Mouse (Mus musculus) brain, adult 2 months (tissue): ENCODE results near the gene Ddx47.
A peak's percentile ranks its signal among the peaks of the same experiment; 100 is the strongest.

Experiments
- DNase-seq: peaks from one replicate; pipeline ENCODE4 v3.0.0; 2011; ENCODE audit warnings: low read depth, low spot score

Ddx47 gene

DNA sequence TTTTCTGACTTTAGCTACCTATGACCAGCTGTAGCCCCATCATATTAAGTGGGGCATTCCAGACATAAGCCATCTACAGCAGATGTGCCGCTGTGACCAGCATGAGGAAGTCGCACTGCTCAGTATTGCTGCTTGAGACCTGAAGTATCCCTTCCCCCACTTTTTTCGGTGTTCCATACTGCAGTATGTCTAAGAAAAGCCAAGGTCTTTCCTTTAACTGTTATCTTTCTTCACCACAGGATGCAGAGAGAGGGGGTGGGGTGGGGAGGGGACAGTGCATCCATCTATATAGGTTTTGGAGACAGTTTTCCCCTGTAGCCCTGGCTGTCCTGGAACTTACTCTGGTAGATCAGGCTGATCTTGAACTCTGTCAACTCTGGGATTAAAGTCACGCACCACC lies 5.0 kb upstream of the Ddx47 start:
- no peak for DNase-seq

DNA sequence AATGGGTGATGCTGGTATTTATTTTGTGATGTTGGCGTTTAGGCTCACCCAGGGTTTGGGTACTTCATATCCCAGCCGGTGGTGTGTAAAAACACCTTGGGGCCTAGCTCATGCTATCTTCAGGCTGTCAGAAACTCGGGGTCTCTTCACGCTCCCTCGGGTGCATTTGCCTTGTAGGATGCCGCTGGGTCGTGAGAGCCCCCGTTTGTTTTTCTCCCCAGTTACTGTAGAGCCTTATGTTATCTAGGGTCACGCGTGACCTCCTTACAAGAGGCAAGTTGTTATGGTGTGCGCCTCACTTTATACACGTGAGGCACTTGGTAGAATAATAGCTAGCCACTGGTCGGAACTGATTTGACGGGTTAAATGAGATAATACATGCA lies 313 bp downstream of the Ddx47 start:
- no peak for DNase-seq

DNA sequence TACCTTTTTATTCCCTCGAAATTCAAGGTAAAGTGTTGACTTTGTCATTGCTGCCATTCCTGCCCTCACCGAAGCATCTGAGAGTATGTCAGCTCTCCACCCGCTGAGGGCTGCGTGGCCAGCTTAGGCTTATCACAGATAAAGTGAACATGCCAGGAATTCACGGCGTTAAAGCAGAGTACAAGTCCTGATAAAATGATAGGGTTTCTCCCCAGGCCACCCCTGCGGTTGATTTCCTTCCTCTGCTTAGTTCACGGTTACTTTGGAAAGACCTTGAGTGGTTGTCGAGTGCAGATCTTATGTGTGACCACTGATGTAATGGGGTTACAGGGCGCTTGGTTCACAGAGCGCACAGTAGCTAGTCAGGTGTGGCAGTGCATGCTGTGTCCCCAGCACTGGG lies 5.8 kb downstream of the Ddx47 start:
- DNase-seq = no peak

DNA sequence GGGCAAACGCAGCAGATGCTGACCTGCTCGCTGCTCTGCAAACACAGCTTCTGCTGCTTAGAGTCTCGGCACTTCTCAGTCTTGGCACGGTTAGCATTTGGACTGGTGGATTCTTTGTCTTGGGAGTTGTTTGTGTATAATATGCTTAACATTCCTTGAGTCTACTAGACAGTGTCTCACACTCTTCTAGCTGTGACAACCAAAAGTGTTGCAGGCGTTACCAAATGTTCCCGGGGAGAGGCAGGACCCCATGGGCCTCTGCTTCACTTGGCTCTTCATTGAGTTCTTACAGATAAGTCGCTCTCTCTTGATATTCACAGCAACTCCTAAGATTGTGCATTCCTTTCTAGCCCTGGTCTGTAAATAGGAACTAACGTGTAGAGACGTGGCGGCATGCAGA lies 8.2 kb downstream of the Ddx47 start:
- no peak for DNase-seq

DNA sequence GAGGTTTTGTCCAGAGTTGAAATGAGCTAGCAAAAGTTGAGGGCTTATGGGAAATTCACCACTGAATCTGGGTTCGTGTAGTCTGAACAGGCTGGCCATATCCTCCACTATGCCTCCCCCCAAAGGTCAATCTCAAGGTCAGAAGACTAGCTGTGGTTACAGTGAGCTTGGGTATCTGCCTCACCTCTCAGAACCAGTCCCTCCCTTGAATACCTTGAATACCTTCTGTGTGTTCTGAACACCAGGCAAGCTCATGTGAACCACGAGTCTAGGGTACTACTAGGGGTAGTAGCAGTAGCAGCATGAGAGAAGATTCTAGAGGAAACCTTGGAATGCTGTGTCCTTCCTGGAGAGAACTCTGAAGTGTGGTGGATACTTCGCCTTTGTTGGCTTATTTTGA lies 10.2 kb downstream of the Ddx47 start:
- DNase-seq = no peak

DNA sequence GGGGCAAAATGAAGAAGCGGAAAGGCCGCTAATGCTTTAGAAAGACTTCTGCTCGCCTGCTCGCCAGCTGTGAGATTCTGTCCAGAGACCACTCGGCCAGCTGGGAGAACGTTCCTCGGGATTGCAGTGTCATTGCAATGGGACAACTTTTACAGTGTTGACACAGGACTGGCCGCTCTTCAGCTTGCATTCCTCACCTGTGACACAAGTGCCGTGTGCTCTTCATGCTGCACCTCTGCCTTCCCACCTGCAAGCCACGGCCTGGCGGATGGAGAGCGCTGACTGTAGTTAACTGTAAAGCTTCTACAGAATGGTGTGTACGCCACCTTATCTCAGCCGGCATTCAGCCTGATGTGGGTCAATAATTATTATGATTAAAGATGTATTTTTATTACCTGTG lies 12.0 kb downstream of the Ddx47 start:
- no peak for DNase-seq

DNA sequence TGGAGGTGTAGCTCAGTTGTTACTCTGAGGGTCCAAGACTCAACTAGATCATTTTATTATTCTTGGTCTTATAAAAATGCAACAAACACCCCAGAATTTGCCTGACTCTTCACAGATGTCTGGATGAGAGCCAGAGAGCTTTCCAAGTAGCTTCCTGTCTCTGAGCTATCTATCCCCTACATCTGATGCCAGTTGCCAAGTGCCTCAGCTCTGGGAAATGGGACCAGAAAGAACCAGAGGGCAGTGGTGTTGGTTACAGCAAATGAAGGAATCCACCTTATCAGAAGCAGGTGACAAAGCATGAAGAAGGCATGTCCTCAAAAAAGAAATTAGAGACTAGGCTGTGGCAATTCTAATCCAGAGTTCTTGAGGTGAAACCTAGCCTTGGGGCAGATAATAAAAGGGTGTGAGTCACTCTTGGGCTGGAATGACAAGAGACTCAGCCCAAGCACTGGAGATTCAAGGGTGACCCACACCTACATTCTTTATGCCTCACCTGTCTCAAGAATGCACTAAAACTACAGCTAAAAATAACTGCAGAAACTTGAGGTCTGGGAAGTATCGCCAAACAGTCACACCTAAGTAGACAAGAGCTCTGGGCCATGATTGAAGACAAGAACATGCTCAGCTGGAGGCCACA lies 13.5 kb downstream of the Ddx47 start:
- peak; percentile 43 for DNase-seq

DNA sequence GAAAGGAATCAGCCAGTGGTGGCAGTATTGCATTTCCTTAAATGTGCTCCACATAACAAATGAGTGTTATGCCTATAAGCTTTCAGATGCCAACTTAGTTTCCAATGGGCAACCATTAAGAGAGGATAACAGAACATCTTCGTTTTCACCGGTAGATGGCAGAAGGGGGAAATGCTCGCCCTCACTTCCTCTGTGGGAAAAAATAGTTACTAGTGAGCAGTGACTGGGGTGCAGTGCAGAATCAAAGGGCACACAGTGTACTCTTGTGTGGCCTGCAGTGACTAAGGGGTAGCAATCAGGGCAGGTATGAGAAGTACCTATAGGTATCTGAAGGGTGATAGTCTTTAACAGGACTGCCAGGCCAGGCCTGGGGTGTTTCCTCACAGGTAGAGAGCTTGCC lies 14.8 kb downstream of the Ddx47 start:
- peak; percentile 77 for DNase-seq

DNA sequence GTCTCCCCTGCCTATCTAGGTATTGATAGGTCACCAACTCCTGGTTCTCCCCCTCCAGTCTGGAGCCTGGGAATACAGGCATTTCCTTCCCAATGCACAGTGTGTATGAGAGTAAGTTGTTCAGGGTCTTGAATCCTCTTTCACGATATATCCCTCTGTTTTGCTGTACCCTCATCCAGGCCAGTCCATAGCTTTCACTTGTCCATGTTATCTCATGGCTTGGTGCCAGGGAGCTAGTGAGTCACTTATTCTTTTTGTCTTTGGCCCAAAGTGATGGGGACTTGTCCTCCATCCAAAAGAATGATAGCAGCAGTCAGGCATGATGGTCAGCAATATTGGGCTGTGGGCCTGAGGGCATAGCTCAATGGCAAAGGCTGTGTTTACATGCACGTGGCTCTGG lies 15.3 kb downstream of the Ddx47 start:
- DNase-seq = no peak

DNA sequence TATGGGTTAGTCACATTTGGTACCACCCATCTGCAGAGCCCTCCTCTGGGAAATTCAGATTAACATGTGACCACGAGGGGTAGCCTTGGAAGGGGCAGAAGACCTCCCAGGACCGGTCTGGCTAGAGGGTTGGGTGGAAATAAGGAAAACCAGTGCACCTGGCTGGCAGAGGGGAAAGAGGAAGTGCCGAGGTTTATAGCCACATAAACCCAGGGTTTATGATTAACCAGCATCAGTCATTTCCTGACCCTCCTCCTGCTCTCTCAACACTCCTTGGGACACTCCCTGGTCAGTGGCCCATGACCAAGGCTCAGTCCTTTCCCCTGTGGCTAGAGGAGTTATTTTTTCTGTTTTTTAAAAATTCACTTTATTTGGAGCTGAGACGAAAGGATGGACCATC lies 17.8 kb downstream of the Ddx47 start:
- DNase-seq = no peak

DNA sequence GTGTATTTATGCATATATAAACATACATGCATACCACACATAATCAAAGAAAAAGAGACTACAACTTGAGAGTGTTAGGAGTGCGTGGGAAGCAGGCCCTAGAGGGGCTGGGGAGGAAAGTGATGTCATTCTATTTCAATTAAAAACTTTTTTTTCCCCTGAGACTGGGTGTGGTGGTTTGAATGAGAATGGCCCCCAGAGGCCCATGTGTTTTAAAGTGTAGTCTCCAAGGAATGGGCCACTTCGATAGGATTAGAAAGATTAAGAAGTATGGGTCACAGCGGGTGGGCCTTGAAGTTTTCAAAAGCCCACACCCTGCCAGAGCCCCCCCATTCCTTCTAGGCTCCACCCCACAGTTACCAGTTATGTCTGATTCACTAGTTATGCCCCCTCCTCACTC lies 27.3 kb downstream of the Ddx47 start:
- no peak for DNase-seq

DNA sequence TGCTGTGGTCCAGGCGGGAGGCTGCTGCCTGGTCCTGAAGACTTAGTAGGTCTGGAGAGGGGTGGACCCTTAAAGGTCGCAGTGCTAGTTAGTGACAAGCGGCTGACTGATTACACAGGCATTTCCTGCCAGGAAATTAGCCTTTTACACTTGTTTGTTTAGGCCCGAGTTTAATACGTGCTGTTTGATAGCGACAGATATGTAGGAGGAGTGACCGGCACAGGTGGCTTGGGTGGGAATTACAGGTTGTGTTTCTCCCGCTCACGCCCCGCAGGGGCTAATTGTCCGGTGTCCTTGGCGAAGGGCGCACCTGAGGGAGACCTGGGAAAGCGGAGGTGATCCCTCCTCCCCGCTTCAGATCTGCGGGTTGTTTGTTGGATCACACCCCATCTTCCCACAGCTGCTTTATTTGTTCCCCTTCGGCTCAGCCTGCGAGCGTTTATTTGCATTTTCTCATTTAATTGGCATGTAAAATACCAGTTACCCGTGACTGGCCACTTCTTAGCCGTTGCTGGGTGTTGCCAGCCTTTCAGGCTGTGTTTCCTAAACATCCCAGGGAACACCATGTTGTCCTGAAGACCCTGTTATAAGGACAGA lies 29.0 kb downstream of the Ddx47 start:
- no peak for DNase-seq

DNA sequence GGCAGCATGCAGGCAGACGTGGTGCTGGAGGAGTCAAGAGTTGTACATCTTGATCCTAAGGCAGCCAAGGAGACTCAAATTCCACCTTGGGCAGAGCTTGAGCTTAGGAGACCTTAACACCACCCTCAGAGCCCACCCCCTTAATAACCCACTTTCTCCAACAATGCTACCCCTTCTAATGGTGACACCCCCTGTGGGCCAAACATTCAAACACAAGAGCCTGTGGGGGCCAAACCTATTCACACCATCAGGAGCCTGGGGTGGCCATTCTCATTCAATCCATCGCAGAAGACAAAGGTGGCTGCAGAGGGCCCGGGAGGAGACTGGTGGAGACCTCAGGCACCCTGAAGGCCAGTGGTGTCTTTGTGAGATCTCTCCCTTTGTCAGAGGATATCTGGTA lies 30.5 kb downstream of the Ddx47 start:
- DNase-seq = no peak

DNA sequence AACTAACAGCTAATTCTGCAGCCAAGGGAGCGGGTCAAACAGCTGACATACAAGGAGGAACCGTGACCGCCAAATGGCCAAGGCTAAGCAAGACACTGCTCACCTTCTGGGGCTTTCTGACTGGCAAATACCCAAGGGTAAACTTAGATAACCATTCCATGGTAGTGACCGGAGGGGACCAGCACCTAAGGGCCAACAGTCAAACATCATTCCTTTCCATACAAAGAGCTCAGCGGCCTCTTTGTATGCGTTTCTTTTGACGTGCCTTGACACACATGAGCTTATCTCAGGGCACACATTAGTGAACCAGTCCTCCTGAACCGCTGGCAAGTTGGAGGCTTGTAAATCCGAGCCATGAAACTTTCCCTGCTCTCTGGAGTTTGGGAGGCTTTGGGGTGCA lies 35.9 kb downstream of the Ddx47 start:
- DNase-seq = no peak

DNA sequence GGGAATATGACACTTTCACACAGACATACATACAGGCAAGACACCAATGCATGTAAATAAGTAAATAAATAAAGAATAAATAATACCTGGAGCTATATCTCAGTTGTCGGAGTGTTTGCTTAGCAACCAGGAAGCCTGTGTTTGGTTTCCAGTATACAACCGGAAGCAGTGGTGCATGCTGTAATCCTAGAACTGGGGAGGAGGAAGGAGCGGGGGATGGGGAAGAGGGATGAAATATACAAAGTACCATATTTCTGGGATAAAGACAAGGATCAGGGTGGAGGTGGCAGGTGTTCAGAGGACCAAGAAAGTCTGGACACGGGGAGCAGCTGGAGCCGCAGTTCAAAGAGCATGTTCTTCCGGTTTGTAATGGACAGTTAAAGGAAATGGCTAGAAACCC lies 37.1 kb downstream of the Ddx47 start:
- DNase-seq = no peak

DNA sequence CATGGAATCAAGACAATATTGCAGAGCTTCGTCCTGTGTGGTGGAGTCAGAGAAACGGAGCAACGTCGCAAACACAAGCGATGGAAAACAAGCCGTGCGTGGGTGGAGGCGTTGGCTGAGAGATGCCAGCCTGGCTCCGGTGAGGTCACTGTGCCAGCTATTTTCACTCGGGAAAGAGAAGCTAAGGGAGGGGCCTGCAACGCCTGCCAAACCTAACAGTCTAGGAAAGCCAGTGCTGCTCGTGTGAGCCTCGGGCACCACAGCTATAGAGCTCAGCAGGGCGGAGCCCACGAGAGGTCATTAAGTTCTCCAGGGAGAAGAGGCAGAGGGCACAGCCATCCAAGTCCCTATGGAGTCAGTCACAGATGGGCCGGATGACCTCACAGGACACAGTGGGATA lies 37.5 kb downstream of the Ddx47 start:
- peak; percentile 63 for DNase-seq

DNA sequence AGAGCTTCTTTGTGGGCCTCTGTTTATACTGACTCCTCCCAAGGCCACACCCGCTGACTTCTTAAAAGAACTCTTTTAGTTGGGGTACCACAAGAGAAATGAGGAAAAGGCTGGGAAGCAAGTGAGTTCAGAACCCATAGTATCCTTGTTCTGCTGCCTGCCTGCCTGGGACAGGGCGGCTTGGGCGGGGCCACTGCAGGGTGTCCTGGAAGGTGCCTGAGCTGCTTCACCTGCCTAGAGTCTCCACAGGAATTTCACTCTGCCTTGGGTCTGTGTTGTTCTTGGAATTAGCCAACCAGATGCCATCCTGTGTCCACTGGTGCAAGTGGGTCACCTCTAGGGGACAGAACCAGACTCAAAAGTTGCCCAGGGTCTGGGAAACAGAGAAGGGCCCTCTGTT lies 42.4 kb downstream of the Ddx47 start:
- no peak for DNase-seq

DNA sequence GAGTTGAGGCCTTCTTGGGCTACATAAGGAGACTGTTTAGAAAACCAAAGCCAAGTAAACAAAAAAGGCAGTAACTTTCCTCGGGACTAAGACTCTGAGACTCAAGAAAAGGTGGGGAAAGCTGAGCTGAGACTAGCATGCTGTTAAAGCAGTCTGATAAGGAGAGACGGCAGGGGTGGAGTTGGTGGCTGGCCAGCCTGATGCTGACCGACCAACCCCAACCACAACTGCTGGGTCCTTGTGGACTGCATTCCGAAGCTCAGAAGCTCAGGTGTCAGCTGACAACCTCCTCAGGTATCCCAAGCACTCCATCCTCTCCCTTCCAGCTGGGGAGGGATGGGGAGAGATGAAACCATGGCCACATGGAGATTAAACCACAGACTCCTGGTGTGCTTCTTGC lies 44.5 kb downstream of the Ddx47 start:
- no peak for DNase-seq

DNA sequence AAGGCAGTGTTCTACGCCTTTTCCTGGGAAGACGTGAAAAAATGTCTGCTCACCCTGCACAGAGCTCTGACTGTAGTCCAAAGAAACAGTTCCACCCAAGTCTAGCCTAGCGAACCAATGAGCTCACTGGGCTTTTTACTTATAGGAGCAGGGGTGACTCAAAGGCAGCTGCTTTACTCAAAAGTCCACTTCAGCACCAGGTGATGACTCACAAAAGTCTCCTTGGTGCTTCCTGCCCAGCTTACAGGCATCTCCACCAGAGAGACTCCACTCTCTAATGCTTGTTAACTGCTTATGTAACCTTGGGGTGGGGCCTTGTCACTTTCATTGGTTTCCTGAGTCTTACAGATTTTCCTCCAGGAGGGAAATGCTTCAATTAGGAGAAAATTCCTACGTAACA lies 49.3 kb downstream of the Ddx47 start:
- DNase-seq = no peak

DNA sequence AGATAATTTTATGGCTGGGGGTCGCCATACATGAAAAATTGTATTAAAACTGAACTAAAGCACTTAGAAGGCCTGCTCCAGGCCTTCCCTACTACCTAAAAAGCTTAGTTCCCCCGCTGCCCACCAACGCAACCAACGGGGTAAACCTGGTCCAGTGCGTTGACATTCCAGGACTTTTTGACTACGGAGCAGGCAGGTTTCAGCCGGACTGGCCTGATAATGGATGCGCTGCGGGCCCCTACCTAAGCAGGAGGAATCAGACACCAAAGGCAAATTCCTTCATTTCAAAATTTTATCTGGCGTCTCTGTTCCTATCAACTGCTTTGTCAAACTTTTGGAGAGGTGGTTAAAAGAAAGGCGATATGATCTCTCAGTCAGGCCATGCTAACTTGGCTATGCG lies 53.2 kb downstream of the Ddx47 start:
- no peak for DNase-seq

DNA sequence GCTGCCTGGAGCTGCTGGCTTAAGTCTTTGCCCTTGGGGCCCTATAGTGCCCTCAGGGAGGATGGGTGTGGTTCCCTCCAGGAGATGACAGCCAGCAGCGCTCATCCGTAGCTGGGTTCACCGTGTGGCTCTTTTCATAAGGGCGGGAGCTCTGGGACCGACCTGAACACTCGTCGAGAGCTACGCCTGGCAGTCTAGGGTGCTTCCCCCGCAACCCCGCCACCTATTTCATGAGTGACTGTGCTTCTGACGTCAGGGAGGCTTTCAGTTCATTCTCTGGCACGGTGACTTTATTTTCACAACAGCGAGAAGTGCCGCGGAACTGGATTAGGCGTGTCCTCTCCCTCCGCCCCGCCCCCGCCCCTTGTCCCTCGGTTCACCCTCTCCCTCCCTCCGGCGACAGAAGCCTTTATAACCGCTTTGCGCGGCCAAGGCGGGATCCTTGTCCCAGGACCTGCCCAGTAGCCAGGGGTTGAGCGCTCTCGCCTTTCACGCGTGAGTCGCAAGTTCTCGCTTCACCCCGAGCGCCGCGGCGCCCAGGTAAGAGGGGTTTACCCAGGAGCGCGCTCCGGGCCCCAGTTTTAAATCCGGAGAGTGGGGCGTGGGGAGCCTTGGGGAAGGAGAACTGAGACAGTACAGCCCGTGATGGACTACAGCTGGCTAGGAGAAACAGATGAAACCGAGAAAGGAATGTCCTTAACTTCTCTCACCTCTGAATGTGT lies 54.0 kb downstream of the Ddx47 start, which contains the start of gene Gprc5a:
TSS of gene Gprc5a (plus strand) at position 416 of the 722 bp plus-strand sequence.
- peak; percentile 40 for DNase-seq

DNA sequence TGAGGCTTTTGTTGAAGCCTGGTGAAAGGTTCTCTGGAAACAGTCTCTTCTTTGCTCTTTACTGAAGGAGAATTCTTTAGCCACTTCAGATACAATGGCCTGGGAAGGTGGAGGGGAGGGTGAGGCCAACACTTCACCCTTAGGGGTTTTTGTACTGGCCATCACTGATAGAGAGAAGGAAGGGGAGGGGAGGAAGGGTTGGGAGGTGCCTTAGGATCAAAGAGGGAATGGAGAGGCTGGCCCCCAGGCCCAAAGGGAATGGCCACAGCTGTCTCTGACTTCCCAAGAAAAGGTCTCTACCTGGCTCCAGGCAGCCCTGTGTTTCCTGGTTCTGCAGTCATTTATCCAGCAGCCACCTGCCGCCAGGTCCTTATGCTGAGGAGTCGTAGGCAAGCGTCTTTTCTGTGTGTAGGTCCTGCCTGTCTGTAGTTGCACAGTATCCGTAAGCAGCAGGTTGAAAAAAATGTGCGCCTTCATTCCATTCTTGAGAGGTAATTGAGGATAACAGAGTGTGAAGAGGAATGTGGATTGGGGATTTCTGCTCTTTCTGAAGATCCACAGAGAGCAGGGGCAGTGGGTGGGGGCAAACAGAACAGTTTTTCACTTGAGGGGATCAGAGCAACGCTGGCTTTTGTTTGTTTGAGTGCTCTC lies 55.5 kb downstream of the Ddx47 start:
- DNase-seq = no peak

DNA sequence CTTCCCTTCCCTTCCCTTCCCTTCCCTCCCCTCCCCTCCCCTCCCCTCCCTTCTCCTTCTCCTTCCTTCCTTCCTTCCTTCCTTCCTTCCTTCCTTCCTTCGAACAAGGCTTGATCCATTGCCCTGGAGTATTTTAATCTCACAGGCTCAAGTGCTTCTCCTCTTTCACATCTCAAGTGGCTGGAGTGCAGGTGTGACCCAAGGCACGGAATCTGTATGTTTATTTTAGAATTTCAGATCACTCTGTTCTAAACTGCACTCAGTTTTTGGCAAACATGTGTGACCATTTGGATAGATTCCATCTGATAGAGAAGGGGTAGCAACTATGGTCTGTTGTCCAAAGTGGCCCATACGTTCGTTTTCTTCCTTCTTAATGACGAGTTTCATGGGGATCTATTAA lies 56.8 kb downstream of the Ddx47 start:
- no peak for DNase-seq
